Mouse (Mus musculus): Measurements from ENCODE around the gene Trim63.

DNA sequence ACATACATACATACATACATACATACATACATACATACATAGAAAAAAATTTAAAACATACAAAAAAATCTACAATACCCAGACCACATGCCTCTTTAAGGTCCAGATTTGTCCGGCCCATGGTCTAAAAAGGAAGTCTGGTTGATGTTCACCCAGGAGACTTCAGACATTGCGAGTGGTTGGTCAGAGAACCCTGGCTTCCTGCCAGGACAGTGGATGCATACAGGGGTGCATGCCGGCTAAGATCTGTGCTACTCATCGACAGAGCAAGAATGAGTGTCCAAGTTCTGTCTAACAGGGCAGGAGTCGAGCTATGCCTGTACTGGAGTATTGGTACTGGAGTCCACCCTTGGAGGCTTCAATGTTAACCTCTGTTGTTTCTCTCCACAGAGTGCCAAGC lies 9.7 kb downstream of the Trim63 start:
- no peak for TF ChIP-seq CTCF (conservative IDR thresholded peaks at IDR 0.05; ENCODE audit: low read length)
- TF ChIP-seq NANOG (IDR thresholded peaks at IDR 0.05; ENCODE audit: borderline replicate concordance, low read length), result no peak

Measured in E14TG2a.4 (cell line).